Mouse (Mus musculus) small intestine, adult 2 months (tissue): Measurements from ENCODE around the gene Smad1.

Source experiments
- CTCF ChIP-seq: fragments of 200-500 bp; IDR thresholded peaks from 2 replicates; pipeline ENCODE4 v1.5.1; 2012; ENCODE audit warnings: low read depth, mild to moderate bottlenecking, control low read depth, inconsistent platforms, low read length, moderate library complexity, mixed read lengths; ENCODE audit not compliant: insufficient replicate concordance, insufficient read length; ENCODE audit errors: extremely low read depth
- POLR2A ChIP-seq: fragments of 200-500 bp; IDR thresholded peaks from 2 replicates; pipeline ENCODE4 v1.6.1; 2012; ENCODE audit warnings: low read depth, mild to moderate bottlenecking, control low read depth, inconsistent platforms, low read length, moderate library complexity

GRCm38 (mm10) chr8:79354009-79354408 is 45.3 kb downstream of the Smad1 start:
- no peak for TF ChIP-seq CTCF
- TF ChIP-seq POLR2A, result no peak
